Mouse (Mus musculus): Measurements from ENCODE around the gene Tbc1d2.

DNA sequence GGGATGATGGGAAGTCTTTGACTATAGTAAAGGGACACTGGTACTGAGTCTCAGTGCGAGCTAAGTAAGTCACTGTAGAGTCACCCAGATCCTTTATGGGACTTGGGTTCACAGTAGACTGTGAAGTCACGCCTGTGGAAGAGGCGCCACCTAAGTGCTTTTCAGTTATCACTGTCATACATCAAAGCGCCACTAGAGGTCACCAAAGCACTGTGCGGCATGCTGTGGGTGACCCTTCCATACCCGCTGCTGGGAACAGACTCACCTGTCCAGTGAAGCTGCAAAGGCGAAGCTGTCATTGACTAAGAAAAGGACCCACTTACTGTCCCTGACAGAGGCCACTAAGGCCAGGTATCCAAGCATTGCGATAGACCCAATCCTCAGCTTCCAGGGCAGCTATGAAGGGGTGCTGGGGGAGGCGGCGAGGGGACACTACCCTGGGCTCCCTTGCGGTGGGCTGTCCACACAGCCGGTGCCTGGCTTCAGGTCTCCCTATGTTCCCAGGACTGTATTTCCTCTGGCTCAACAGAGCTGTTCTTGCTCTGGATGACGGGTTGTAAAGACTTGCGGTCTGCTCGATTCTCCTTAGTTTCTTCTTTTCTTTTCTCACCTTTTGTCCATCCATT is 39.5 kb upstream of the Tbc1d2 start:
- TF ChIP-seq POLR2A (IDR thresholded peaks at IDR 0.05; ENCODE audit: low read depth, low read length), result no peak
- TF ChIP-seq CTCF (IDR thresholded peaks at IDR 0.05; ENCODE audit: extremely low read depth, insufficient read length, insufficient replicate concordance, low read depth, low read length), result peak; percentile 91; the same call in 1 of the 2 replicates
